Mouse (Mus musculus): Measurements from ENCODE around the gene Kcnq4. TPM values are rescaled to one million over a fixed set of nuclear protein-coding genes. Genes with fewer than 3 reads are reported as not detected.

The Kcnq4 gene
- polyA plus RNA-seq, 1 experiment: 0.98 TPM

- Histone ChIP-seq H3K4me3 (ENCODE audit: extremely low read depth, insufficient read depth, insufficient read length) (no peak overlapping the region), H3K4me1 (ENCODE audit: control insufficient read depth, insufficient read depth, insufficient read length) (no peaks in the 10 kb centered on the region; the same call in 1 of the 2 replicates), H3K27ac (ENCODE audit: insufficient read depth, low read length) (no peak overlapping the region), H3K36me3 (ENCODE audit: control insufficient read depth, insufficient read depth, low read length) (no peaks in the 10 kb centered on the region), H3K27me3 (ENCODE audit: control insufficient read depth, insufficient read depth, low read length) (peaks cover 5% of the 10 kb centered on the region)
- TF ChIP-seq CTCF (IDR thresholded peaks at IDR 0.05; ENCODE audit: extremely low read depth, insufficient read depth, insufficient read length, insufficient replicate concordance) (no peak), POLR2A (IDR thresholded peaks at IDR 0.05; ENCODE audit: low read depth, low read length) (no peak)
- DNase-seq (ENCODE audit: low read depth in 1 of 2, low spot score in 2 of 2): no peak
- WGBS: 76% methylated on average over 5 of the region's 5 CpGs
These were observed 14.3 kb downstream of the Kcnq4 start for GRCm38 (mm10) chr4:120734012-120734622.

- peaks cover 5% of the 10 kb centered on the region for H3K27me3 ChIP-seq (ENCODE audit: control insufficient read depth, insufficient read depth, low read length)
- WGBS: 73% methylated on average over 6 of the region's 6 CpGs
- no peak for TF ChIP-seq POLR2A (IDR thresholded peaks at IDR 0.05; ENCODE audit: low read depth, low read length)
These were observed 15.7 kb downstream of the Kcnq4 start for GRCm38 (mm10) chr4:120732737-120733136.

GRCm38 (mm10) chr4:120731030-120731644 is 17.3 kb downstream of the Kcnq4 start:
- under 1% methylated on average over 40 of the region's 40 CpGs for WGBS
- no peak overlapping the region; the same call in 1 of the 2 replicates for H3K27ac ChIP-seq (ENCODE audit: insufficient read depth, low read length)
- H3K4me1 ChIP-seq (ENCODE audit: control insufficient read depth, insufficient read depth, insufficient read length): no peaks in the 10 kb centered on the region; the same call in 1 of the 2 replicates
- peak in 1 of 2 experiments; percentile 30 for DNase-seq (ENCODE audit: low read depth in 1 of 2, low spot score in 2 of 2)
- H3K36me3 ChIP-seq (ENCODE audit: control insufficient read depth, insufficient read depth, low read length): no peaks in the 10 kb centered on the region
- peak overlapping the region; percentile 62 for H3K4me3 ChIP-seq (ENCODE audit: extremely low read depth, insufficient read depth, insufficient read length)
- H3K27me3 ChIP-seq (ENCODE audit: control insufficient read depth, insufficient read depth, low read length): peaks cover 5% of the 10 kb centered on the region
- TF ChIP-seq CTCF (IDR thresholded peaks at IDR 0.05; ENCODE audit: extremely low read depth, insufficient read depth, insufficient read length, insufficient replicate concordance): no peak
- no peak for TF ChIP-seq POLR2A (IDR thresholded peaks at IDR 0.05; ENCODE audit: low read depth, low read length)

More at GRCm38 (mm10) chr4:120732737-120733136, 15.7 kb downstream of the Kcnq4 start:
- no peak for DNase-seq (ENCODE audit: low read depth in 1 of 2, low spot score in 2 of 2)
- no peaks in the 10 kb centered on the region; the same call in 1 of the 2 replicates for H3K4me1 ChIP-seq (ENCODE audit: control insufficient read depth, insufficient read depth, insufficient read length)
- no peak overlapping the region for H3K27ac ChIP-seq (ENCODE audit: insufficient read depth, low read length)
- no peak overlapping the region for H3K4me3 ChIP-seq (ENCODE audit: extremely low read depth, insufficient read depth, insufficient read length)
- no peaks in the 10 kb centered on the region for H3K36me3 ChIP-seq (ENCODE audit: control insufficient read depth, insufficient read depth, low read length)

- 32% methylated on average over 6 of the region's 6 CpGs for WGBS
- H3K4me3 ChIP-seq (ENCODE audit: extremely low read depth, insufficient read depth, insufficient read length): peak overlapping the region; percentile 62; the same call in 1 of the 2 replicates
These were observed 17.8 kb downstream of the Kcnq4 start for GRCm38 (mm10) chr4:120730574-120730973.

GRCm38 (mm10) chr4:120730146-120730545 is 18.3 kb downstream of the Kcnq4 start:
- H3K27me3 ChIP-seq (ENCODE audit: control insufficient read depth, insufficient read depth, low read length): peaks cover 5% of the 10 kb centered on the region
- H3K36me3 ChIP-seq (ENCODE audit: control insufficient read depth, insufficient read depth, low read length): no peaks in the 10 kb centered on the region
- H3K27ac ChIP-seq (ENCODE audit: insufficient read depth, low read length): no peak overlapping the region
- no peak overlapping the region for H3K4me3 ChIP-seq (ENCODE audit: extremely low read depth, insufficient read depth, insufficient read length)
- 46% methylated on average over 6 of the region's 6 CpGs for WGBS
- DNase-seq (ENCODE audit: low read depth in 1 of 2, low spot score in 2 of 2): no peak
- H3K4me1 ChIP-seq (ENCODE audit: control insufficient read depth, insufficient read depth, insufficient read length): no peaks in the 10 kb centered on the region; the same call in 1 of the 2 replicates
- TF ChIP-seq POLR2A (IDR thresholded peaks at IDR 0.05; ENCODE audit: low read depth, low read length): no peak
- TF ChIP-seq CTCF (IDR thresholded peaks at IDR 0.05; ENCODE audit: extremely low read depth, insufficient read depth, insufficient read length, insufficient replicate concordance): no peak

More at GRCm38 (mm10) chr4:120730574-120730973, 17.8 kb downstream of the Kcnq4 start:
- Histone ChIP-seq H3K27ac (ENCODE audit: insufficient read depth, low read length) (no peak overlapping the region; the same call in 1 of the 2 replicates), H3K4me1 (ENCODE audit: control insufficient read depth, insufficient read depth, insufficient read length) (no peaks in the 10 kb centered on the region; the same call in 1 of the 2 replicates), H3K27me3 (ENCODE audit: control insufficient read depth, insufficient read depth, low read length) (peaks cover 5% of the 10 kb centered on the region), H3K36me3 (ENCODE audit: control insufficient read depth, insufficient read depth, low read length) (no peaks in the 10 kb centered on the region)
- no peak for TF ChIP-seq POLR2A (IDR thresholded peaks at IDR 0.05; ENCODE audit: low read depth, low read length)
- TF ChIP-seq CTCF (IDR thresholded peaks at IDR 0.05; ENCODE audit: extremely low read depth, insufficient read depth, insufficient read length, insufficient replicate concordance): no peak
- no peak for DNase-seq (ENCODE audit: low read depth in 1 of 2, low spot score in 2 of 2)

- Histone ChIP-seq H3K27me3 (ENCODE audit: control insufficient read depth, insufficient read depth, low read length) (peaks cover 5% of the 10 kb centered on the region), H3K4me1 (ENCODE audit: control insufficient read depth, insufficient read depth, insufficient read length) (no peaks in the 10 kb centered on the region; the same call in 1 of the 2 replicates), H3K27ac (ENCODE audit: insufficient read depth, low read length) (no peak overlapping the region), H3K36me3 (ENCODE audit: control insufficient read depth, insufficient read depth, low read length) (no peaks in the 10 kb centered on the region), H3K4me3 (ENCODE audit: extremely low read depth, insufficient read depth, insufficient read length) (no peak overlapping the region)
- no peak for TF ChIP-seq CTCF (IDR thresholded peaks at IDR 0.05; ENCODE audit: extremely low read depth, insufficient read depth, insufficient read length, insufficient replicate concordance)
- TF ChIP-seq POLR2A (IDR thresholded peaks at IDR 0.05; ENCODE audit: low read depth, low read length): no peak
- no peak for DNase-seq (ENCODE audit: low read depth in 1 of 2, low spot score in 2 of 2)
- 62% methylated on average over 6 of the region's 6 CpGs for WGBS
These were observed 19.0 kb downstream of the Kcnq4 start for GRCm38 (mm10) chr4:120729441-120729840.

GRCm38 (mm10) chr4:120727842-120728241 is 20.6 kb downstream of the Kcnq4 start:
- no peak for DNase-seq (ENCODE audit: low read depth in 1 of 2, low spot score in 2 of 2)
- Histone ChIP-seq H3K27ac (ENCODE audit: insufficient read depth, low read length) (no peak overlapping the region), H3K27me3 (ENCODE audit: control insufficient read depth, insufficient read depth, low read length) (peaks cover 3% of the 10 kb centered on the region), H3K36me3 (ENCODE audit: control insufficient read depth, insufficient read depth, low read length) (no peaks in the 10 kb centered on the region), H3K4me1 (ENCODE audit: control insufficient read depth, insufficient read depth, insufficient read length) (no peaks in the 10 kb centered on the region; the same call in 1 of the 2 replicates), H3K4me3 (ENCODE audit: extremely low read depth, insufficient read depth, insufficient read length) (no peak overlapping the region)
- TF ChIP-seq POLR2A (IDR thresholded peaks at IDR 0.05; ENCODE audit: low read depth, low read length): no peak
- TF ChIP-seq CTCF (IDR thresholded peaks at IDR 0.05; ENCODE audit: extremely low read depth, insufficient read depth, insufficient read length, insufficient replicate concordance): no peak
- 80% methylated on average over 11 of the region's 11 CpGs for WGBS
